Mouse (Mus musculus) effector memory CD4-positive, alpha-beta T cell, adult 5 months (primary cell): ENCODE data around the gene Itih3. TPM values are rescaled to one million over a fixed set of nuclear protein-coding genes. Genes with fewer than 3 reads are reported as not detected.

ENCODE experiments used
- polyA plus RNA-seq: library from polyadenylated mRNA; unstranded; fragments of 100-300 nt; shearing (Covaris generic); gene quantifications from one replicate; pipeline ENCODE4 v1.2.1, GENCODE M21; 2017

Gene Itih3
- polyA plus RNA-seq: not detected

DNA sequence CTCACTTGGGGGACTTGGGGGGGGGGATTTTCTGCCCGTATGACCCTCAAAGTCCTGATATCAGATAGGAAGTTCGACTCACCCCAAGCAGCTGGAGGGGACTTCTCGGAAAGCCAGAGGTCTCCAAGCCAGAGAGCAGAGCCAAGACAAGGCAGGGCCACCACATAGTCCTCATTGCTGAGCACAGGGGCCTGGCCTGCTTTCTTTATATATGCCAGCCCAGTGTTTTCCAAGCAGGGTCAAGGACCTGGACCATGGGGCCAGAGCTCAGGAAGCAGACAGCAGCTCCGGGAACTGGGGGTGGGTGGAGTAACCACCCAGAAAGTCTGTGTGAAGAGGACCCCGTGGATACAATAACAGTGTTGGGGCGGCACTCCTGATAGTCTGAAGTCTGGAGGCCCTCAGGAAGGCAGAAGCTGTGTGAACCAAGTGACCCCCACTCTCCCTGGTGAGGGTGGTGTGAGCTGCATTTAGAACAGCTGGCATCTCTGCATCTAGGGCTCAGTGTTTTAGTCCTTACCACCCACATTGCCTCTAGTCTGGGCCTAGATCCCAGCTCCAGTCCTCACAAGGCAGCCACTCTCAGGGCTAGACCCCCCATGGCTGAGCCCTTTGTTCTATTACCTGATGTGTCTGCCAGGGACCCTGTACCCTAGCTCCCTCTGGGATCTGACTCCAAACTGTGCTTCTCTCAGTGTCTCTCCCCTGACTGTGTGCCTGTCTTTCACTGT, at the start of gene Itih3:
TSS of gene Itih3 (minus strand) at position 386 of the 731 bp plus-strand sequence.

DNA sequence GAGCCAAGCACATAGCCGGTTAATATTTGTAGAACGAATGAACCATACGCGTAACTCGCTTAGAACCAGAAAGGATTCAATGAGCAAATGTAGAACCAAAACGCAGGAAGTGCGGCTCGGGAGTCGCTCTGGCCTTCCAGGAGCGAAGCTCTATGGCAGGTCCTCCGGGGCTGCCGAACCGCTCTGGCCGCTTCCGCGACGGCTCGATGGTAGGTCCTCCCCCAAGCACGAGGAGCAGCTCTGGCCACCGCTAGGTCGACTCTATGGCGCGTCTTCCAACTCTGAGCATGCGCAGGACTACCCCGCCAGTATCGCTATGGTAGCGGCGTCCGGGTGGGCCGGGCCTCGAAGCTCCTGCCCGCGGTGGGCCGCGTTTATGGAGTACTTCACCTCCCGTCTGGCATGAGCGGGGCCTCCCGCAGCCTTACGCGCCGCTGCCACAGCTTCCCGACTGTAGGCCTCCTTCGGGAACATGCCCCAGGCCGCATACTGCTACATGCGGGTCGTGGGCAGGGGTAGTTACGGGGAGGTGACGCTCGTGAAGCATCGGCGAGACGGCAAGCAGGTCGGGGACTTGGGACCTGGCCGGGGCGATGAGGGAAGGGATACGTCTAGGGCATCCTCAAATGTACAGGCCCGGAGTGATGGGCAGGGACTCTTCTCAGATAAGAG, 27.7 kb upstream of the Itih3 start, which contains the start of gene Nek4:
TSS of gene Nek4 (plus strand) at position 224 of the 672 bp plus-strand sequence.

DNA sequence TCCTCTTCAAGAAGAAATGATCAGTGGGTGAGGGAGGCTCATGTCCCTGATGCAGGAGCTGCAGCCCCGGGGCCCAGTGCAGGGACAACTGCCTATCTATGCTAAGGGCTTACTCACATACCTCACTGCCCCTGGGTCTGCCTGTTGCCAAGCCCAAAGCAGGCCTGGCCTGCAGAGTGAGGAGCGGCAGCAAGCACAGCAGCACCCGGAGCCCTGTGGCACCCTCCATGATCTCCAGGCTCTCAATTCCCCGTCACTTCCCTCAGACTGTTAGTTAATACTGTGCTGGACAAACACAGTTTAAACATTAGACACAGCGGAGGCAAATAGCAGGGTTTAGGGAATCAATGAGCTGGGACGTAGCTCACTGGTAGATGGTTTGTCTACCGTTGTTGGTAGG, 19.5 kb upstream of the Itih3 start, which contains the start of gene Itih1:
TSS of gene Itih1 (minus strand) at position 252 of the 400 bp plus-strand sequence.

DNA sequence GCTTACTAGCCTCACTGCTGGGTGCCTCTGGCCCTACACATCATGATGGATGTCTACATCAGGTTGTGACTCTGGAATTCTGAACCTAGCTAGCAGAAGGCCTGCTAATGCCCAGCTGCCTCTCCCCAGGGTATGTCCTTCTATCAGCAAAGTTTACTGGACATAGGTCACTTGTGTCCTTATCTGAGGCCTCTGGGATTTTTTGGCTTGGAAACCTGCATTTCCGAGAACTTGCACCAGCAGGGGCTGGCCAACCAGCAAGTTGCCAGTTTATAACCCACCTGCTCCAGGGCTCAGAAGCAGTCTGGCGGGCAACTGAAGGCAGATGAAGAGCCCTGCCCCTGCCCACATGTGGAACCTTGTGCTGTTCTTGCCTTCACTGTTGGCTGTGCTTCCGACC, 37.4 kb downstream of the Itih3 start, which contains the start of gene Itih4:
TSS of gene Itih4 (plus strand) at position 273 of the 400 bp plus-strand sequence.

DNA sequence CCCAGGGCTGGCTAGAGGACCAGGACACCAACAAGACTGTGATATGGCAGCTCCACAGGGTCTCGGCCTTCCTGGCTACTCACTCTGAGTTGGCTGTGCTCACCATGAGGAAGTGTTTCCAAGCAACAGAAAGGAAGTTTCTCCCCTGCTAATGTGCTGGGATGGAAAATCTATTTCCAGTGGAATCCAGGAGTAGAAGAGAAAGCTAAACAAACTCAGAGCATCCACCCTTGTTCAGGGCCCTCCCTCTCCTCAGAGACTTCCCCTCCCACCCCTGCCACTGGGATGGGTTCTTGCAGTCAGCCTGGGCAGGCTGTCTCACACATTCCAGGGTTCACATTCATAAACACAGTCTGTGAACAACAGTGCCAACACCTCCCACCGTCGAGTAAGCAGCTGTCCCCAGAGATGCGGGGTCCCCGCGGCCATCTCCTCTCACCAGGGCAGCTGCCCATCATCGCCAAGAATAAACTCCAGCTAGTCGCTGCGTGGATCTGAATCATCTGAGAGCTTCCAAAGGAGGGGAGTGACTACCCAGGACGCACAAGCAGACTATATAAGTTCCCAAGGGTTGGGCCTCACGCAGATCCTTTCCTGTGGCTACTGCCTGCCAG, 44.5 kb downstream of the Itih3 start, which contains the start of gene Mustn1:
TSS of gene Mustn1 (plus strand) at position 243 of the 614 bp plus-strand sequence.

Other genes starting within 250 kb of the Itih3 start
- 23.8 TPM for gene Sfmbt1, start 208.9 kb downstream of the Itih3 start, polyA plus RNA-seq
- gene Tmem110, start 98.2 kb downstream of the Itih3 start, polyA plus RNA-seq: 21.7 TPM
- not detected for gene Mustn1, start 44.6 kb downstream of the Itih3 start, polyA plus RNA-seq
- not detected for gene Itih4, start 37.3 kb downstream of the Itih3 start, polyA plus RNA-seq
- gene Itih1, start 19.5 kb upstream of the Itih3 start, polyA plus RNA-seq: not detected
- 5.5 TPM for gene Nek4, start 27.6 kb upstream of the Itih3 start, polyA plus RNA-seq
- 9.7 TPM for gene Glt8d1, start 77.6 kb upstream of the Itih3 start, polyA plus RNA-seq
- gene Spcs1, start 77.9 kb upstream of the Itih3 start, polyA plus RNA-seq: 144 TPM
- gene Pbrm1, start 95.4 kb upstream of the Itih3 start, polyA plus RNA-seq: 135 TPM
- gene Gnl3, start 95.4 kb upstream of the Itih3 start, polyA plus RNA-seq: 140 TPM
- gene Smim4, start 205.2 kb upstream of the Itih3 start, polyA plus RNA-seq: 41.6 TPM
- gene Nt5dc2, start 207.3 kb upstream of the Itih3 start, polyA plus RNA-seq: not detected
- 0.76 TPM for gene Stab1, start 244.9 kb upstream of the Itih3 start, polyA plus RNA-seq